Mouse (Mus musculus) embryonic facial prominence, embryonic 13.5 days (tissue): ENCODE results near the gene Hsd17b13. TPM values are rescaled to one million over a fixed set of nuclear protein-coding genes. Genes with fewer than 3 reads are reported as not detected.

Experiments
- ATAC-seq: fragments of 200-750 bp; cut with Nextera tagmentation; 2 replicates; pipeline ENCODE4 v1.8.0; 2017; ENCODE audit warnings: low read depth; ENCODE audit not compliant: insufficient number of reproducible peaks, insufficient read depth, low FRiP score, low TSS enrichment
- H3K27ac ChIP-seq: fragments of 300-500 bp; sonication (generic); 2 replicates; pipeline ENCODE4 v1.5.1; 2015; ENCODE audit warnings: moderate library complexity, mild to moderate bottlenecking, inconsistent platforms
- H3K27me3 ChIP-seq: fragments of 300-500 bp; sonication (generic); 2 replicates; pipeline ENCODE4 v1.6.1; 2015; ENCODE audit warnings: mild to moderate bottlenecking, inconsistent platforms
- H3K36me3 ChIP-seq: fragments of 300-500 bp; sonication (generic); 2 replicates; pipeline ENCODE4 v1.6.1; 2015; ENCODE audit warnings: mild to moderate bottlenecking, inconsistent platforms
- H3K4me1 ChIP-seq: fragments of 300-500 bp; sonication (generic); 2 replicates; pipeline ENCODE4 v1.6.1; 2015; ENCODE audit warnings: inconsistent platforms
- H3K4me2 ChIP-seq: fragments of 300-500 bp; sonication (generic); 2 replicates; pipeline ENCODE4 v1.6.1; 2015; ENCODE audit warnings: moderate library complexity, mild to moderate bottlenecking, inconsistent platforms
- H3K4me3 ChIP-seq: fragments of 300-500 bp; sonication (generic); 2 replicates; pipeline ENCODE4 v1.5.1; 2015; ENCODE audit warnings: mild to moderate bottlenecking, inconsistent platforms
- H3K9ac ChIP-seq: fragments of 300-500 bp; sonication (generic); 2 replicates; pipeline ENCODE4 v1.6.1; 2015; ENCODE audit warnings: mild to moderate bottlenecking, inconsistent platforms
- H3K9me3 ChIP-seq: fragments of 300-500 bp; sonication (generic); 2 replicates; pipeline ENCODE4 v1.6.1; 2016; ENCODE audit warnings: inconsistent platforms
- WGBS: fragments of 180-500 bp; shearing (Covaris S2); methylation state at CpG from one replicate; pipeline ENCODE4 v1.1.7; 2015; ENCODE audit warnings: mixed read lengths; 5-methylcytosine and 5-hydroxymethylcytosine counted together
- polyA plus RNA-seq: library from polyadenylated mRNA; unstranded; fragments of >200 nt; fragmentation: Nextera tagmentation; extraction: Ambion mirVana; gene quantifications from 2 replicates; pipeline ENCODE4 v1.2.1, GENCODE M21; 2015

Gene Hsd17b13
- polyA plus RNA-seq, 1 experiment from 2014 or later: not detected

- Histone ChIP-seq H3K4me1 (peaks cover 16% of the 10 kb centered on the region), H3K9ac (no peak overlapping the region), H3K4me3 (no peak overlapping the region), H3K4me2 (no peak overlapping the region), H3K36me3 (no peaks in the 10 kb centered on the region), H3K27me3 (0 out of 2 replicates have a peak, but pooled peaks cover 5% of the 10 kb centered on the region), H3K9me3 (no peaks in the 10 kb centered on the region), H3K27ac (no peak overlapping the region)
- 88% methylated on average over 4 of the region's 4 CpGs for WGBS
- ATAC-seq: no peak
These were observed 69.4 kb downstream of the Hsd17b13 start for GRCm38 (mm10) chr5:103907844-103908243.

GRCm38 (mm10) chr5:103906173-103906572, 71.0 kb downstream of the Hsd17b13 start:
- 87% methylated on average over 6 of the region's 6 CpGs for WGBS
- H3K4me2 ChIP-seq: no peak overlapping the region
- no peak for ATAC-seq
- H3K9ac ChIP-seq: no peak overlapping the region
- H3K9me3 ChIP-seq: no peaks in the 10 kb centered on the region
- no peaks in the 10 kb centered on the region for H3K36me3 ChIP-seq
- peaks cover 16% of the 10 kb centered on the region for H3K4me1 ChIP-seq
- H3K27ac ChIP-seq: no peak overlapping the region
- no peaks in the 10 kb centered on the region for H3K27me3 ChIP-seq
- H3K4me3 ChIP-seq: no peak overlapping the region

Other genes starting within 250 kb of the Hsd17b13 start
- gene Klhl8, start 66.2 kb downstream of the Hsd17b13 start, polyA plus RNA-seq: 15.3 and 17.0 TPM in 2 replicates
- 2.8 and 3.6 TPM in 2 replicates for gene Hsd17b11, start 44.5 kb upstream of the Hsd17b13 start, polyA plus RNA-seq
- gene Nudt9, start 68.9 kb upstream of the Hsd17b13 start, polyA plus RNA-seq: 63.0 and 64.0 TPM in 2 replicates
- gene Gm17660, start 100.2 kb upstream of the Hsd17b13 start, polyA plus RNA-seq: not detected in 2 replicates
- 46.6 and 53.7 TPM in 2 replicates for gene Sparcl1, start 136.3 kb upstream of the Hsd17b13 start, polyA plus RNA-seq
- 0.04 TPM in 1 of 2 replicates, not detected in the other for gene Dspp, start 193.3 kb upstream of the Hsd17b13 start, polyA plus RNA-seq
- gene Dmp1, start 225.2 kb upstream of the Hsd17b13 start, polyA plus RNA-seq: 1.00 and 1.5 TPM in 2 replicates